Mouse (Mus musculus) olfactory bulb, adult 2 months (tissue): Measurements from ENCODE around the gene Galr3.

Experiments used
- CTCF ChIP-seq: fragments of 200-500 bp; IDR thresholded peaks from 2 replicates; pipeline ENCODE4 v1.5.1; 2012; ENCODE audit warnings: low read depth, mild to moderate bottlenecking, low read length, moderate library complexity; ENCODE audit not compliant: insufficient read depth
- POLR2A ChIP-seq: fragments of 200-500 bp; IDR thresholded peaks from 2 replicates; pipeline ENCODE4 v1.6.1; 2012; ENCODE audit warnings: mild to moderate bottlenecking, low read depth, low read length, moderate library complexity; ENCODE audit not compliant: insufficient read depth

- TF ChIP-seq CTCF (no peak), POLR2A (peak; percentile 54)
These were observed 33.3 kb downstream of the Galr3 start, which contains the start of gene Eif3l for GRCm38 (mm10) chr15:79074913-79075532.
